Mouse (Mus musculus) cortical plate, adult 2 months (tissue): ENCODE results near the gene Dohh.

Experiments
- CTCF ChIP-seq: fragments of 200-500 bp; IDR thresholded peaks from 2 replicates; pipeline ENCODE4 v1.5.1; 2011; ENCODE audit warnings: mild to moderate bottlenecking, control low read depth, low read length; ENCODE audit not compliant: insufficient read depth; ENCODE audit errors: extremely low read depth
- POLR2A ChIP-seq: fragments of 200-500 bp; IDR thresholded peaks from 2 replicates; pipeline ENCODE4 v1.6.1; 2011; ENCODE audit warnings: mild to moderate bottlenecking, low read length, control low read depth; ENCODE audit not compliant: insufficient read depth; ENCODE audit errors: extremely low read depth

DNA sequence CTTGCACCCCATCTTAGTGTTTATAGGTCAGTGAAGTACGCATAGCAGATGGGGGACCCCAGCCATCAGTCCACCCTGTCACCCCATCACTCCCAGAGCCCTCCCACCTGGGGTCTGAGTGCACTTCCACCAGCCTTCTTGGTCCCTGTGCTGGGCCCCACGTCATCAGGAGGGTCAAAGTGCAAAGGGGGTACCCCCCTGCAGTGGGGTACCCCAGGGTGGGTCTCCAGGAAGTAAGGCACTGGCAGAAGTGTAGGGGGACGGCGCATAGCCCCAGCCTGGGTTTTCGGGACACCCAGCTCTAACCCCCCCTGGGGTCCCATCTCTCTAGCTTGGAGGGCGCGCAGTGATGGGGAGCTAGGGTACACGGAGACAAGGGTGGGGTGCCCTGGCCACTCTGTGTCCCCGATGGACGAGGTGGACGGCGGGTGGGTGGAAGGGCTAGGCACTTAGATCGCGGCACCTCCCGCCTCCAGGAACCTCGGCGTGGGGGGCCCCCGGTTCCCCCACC is 15.6 kb downstream of the Dohh start:
- TF ChIP-seq CTCF (no peak), POLR2A (no peak)
